Mouse (Mus musculus): ENCODE measurements around the gene Camkmt.

Gene Camkmt

DNA sequence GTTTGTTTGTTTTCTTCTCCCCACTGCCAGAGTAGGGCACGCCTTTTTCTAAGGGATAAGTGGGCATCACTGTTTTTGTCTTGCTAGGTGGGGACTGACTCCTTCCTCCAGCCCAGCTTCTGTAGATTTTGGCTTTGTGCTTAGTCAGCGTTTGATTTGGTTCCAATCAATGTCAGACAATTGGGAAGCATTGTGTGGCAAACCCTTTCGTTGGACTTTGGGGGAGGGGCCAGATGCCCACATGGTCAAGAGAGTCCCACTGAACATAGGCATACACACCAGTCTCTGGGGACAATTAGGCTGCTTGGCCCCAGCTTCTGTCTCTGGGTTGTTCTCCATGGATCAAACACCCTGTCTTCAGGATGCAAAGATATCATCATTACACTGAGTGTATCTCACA lies 371.2 kb downstream of the Camkmt start:
- in situ Hi-C loops (cut with MboI), result no loop called here

DNA sequence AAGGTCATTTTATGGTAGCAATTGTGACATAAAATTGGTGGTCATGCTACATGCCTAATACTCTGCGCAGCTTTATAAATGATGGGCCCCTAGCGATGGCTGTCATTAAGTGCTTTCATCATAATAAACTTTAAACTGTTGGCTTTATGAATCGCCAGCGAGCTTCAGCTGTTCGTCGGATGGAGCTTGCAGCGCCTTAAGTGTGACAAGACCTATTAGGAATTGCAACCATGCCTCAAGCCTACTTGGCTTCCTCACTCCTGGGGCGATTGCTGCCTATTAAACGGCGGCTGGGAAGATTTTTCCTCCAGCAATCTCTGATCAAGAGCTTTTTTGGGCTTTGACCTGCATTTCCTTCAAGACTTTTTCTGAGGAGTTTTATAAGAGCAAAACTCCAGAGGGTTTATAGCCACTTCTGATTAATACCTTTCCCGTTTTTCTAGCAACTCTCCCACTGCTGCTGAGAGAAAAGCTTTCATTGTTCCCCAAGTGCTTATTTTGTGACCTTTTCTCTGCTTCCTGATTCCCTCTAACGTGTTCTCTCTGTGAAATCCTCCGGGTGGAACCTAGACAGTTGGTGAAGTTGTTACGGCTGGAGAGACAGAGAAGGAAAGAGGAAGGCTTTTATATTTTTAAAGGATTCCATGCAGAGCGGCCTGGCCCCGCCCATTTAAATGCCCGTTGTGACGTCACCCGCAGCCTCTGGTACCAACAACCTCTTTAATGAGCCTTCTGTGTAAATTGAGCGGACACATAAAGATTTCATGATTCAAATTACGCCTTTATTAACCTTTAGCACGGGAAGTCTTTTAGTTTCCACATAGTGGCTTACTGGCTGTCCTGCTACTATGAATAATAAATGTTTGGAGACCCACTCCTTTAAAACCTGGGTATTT lies 373.4 kb downstream of the Camkmt start:
- in situ Hi-C loops (cut with MboI), result no loop called here

DNA sequence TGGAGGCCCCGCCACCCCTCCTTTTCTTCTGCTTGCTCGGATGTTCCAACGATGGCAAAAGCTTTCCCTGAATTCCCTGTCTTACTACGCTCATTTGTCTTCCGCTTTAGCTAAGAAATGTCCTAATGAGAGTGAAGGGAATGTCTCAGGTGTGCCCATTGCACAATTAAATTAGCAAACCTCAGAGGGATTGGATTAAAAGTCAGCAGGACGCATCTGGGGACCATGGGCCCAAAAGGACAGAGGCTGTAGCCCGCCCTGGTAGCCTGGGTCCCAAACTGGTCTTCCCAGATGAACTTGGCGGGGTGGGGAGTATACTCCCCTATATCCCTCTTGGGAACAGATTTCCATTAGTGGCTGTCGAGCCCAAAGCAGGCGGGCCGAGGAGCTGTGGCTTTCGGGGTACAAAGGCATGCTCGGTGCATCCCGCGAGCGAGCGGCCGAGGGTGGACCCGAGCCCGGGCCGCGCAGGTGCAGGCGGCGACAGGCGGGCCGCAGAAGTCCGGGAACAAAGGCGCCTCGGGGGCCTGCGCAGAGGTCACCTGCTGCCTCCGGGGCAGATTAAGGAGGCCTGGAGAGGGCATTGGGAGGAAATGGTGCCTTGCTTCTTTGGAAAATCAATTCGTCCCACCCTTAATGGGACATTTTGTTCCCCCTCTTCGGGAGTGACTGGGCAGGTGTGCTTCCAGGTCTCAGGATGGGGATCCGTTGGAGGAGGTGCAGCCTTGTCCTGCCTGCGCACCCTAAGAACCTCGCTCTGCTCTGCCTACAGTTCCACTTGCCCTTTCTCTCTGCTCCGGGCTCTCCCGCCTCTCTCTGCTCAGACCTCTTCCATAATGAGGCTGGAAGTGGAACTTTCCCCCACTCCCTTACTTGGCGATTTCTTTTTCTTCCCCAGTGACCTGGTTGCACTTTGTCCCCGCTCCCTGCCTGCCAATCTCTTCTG lies 374.4 kb downstream of the Camkmt start:
- in situ Hi-C loops (cut with MboI), result no loop called here

DNA sequence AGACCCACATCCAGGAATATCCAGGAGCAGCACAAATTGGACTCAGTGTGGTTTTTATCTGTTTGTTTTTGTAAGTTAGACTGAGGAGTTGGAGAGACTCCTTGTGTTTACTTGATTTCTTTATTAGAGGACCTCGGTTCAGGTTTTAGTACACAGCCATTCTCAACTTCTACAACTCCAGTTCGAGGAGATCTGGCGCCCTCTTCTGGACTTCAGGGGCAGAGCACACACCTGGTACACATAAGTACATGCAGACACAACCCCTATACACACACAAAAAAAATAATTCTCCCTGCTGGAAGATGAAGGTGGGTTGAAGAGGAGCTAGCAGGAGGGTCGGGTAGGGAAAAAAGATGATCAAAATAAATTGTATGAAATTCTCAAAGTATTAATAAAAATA lies 379.4 kb downstream of the Camkmt start:
- in situ Hi-C loops (cut with MboI), result no loop called here

DNA sequence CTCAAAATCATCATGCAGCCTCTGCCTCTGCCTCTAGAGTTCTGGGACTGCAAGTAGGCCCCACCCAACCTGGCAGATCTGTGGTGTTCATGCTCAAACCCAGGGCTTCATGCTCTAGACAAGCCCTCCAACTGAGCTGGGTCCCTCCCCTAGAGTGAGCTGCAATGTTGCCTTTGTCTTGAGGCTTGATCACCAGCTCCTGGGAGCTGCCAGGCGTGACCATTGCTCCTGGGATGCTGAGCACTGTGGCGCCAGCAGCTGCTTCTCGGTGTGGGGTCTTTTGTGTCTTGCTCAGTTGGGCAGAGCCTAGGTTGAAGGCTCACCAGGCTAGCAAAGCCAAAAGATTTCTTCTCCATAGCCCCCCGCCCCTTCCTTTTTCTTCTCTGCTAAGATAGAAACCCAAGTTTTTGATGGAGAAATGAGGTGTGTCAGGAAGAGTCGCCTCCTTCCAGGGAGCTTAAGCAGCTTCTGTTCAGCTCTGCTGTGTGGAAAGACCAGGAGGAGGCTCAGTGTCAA lies 382.4 kb downstream of the Camkmt start:
- in situ Hi-C loops (cut with MboI), result no loop called here

DNA sequence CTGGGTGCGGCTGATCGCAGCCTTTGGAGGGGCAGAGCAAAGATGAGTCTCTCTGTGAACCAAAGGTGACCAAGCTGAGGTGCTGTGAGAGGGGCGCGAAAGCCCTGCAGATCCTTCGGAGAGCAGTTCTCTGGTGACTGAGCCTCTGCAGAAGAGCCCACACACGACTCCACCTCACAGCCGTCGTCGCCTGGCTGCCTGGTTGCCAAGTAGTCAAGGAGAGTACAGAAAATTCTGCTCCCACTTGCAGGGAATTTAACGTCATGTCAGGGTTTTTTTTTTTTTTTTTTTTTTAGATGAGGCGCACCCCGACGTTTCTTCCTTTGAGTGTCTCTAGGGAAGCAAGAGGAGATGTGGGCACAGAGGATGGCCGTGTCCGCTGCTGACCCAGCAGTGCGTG lies 382.9 kb downstream of the Camkmt start:
- in situ Hi-C loops (cut with MboI), result no loop called here

DNA sequence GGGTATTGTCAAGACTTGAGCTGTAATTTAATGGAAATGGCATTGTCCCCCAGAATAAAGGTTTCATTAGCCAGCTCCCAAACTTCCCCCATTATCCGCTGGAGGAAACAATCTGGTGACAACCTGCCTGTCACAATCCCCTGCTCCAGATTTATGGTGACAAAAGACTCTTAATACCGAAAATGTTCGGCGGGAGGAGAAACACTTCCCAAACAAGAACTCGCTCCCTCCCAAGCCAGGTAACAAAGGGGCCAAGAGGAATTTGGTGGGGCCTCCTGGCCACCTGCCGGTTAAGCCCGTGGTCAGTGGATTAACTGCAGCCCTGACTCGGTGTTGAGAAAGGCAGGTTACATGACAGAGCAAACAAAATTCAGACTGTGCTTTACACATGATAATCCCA lies 383.5 kb downstream of the Camkmt start:
- in situ Hi-C loops (cut with MboI), result no loop called here

DNA sequence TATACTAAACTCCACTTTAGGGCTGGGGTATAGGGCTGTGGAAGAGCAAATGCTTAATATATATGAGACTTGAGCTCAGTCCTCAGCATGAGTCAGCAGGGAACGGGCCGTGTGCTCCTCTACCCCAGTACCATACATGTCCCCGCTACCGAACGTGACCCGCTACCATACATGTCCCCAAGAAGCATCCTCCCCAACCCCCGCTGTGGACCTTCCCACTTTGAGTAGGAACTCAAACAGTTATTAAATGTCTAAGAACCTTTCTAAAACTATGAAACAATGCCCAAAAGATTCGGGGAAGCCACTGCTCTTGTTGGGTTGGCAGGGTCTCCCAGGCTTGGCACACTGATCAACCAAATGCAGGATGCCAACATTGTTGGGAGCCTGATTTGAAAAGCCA lies 390.9 kb downstream of the Camkmt start:
- in situ Hi-C loops (cut with MboI), result no loop called here

DNA sequence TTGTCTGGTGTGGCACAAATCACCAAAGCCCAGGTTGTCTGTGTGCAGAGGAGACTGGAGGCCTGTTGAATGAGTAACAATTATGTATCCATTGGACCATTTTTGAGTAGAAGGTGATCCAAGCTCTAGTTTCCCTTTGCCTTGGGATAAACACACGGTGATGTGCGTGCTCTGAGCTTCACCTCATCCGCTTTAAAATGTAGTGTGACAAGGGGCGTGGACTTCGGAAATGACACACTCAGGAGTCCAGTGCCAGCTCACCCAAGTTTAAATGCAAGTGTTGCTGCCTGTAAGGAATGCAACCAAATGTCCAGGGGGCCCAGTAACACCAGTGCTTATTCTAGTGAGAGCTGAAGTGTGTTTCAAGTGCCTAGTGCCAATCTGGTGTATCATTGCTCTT lies 392.7 kb downstream of the Camkmt start:
- in situ Hi-C loops (cut with MboI), result no loop called here

DNA sequence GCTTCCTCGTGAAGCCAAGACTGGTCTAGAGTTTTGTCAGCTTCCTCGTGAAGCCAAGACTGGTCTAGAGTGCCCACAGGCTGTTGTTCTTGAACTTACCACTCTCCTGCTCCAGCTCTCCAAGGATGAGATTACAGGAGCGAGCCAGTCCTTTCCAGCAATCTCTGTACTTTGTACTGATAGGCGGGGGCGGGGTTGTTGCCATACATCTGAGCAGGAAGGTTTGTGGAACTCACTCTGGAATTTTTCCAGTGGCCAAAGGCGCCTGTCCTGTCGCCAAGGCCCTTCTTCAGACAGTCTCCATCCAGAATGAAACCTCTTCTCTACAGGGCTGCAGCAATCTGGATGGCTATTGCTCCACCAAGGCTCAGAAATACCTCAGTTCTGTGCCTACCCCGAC lies 393.7 kb downstream of the Camkmt start:
- in situ Hi-C loops (cut with MboI), result no loop called here

DNA sequence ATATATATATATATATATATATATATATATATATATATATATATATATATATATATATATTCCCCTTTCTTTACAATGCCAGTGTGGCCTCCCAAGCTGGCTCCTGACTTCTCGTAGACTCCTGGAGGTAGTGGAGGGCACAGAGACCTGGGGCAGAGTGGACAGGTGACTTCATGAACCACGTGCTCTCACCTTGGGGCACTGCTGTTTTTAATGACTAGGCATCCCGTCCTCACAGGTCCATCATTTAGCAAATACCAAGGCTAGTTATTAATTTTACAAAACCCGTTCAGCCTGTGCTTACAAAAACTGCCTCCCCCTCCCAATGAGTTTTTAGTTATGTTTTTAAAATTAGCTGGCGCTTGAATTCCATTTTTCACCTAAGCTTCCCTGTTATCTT lies 394.2 kb downstream of the Camkmt start:
- in situ Hi-C loops (cut with MboI), result no loop called here

DNA sequence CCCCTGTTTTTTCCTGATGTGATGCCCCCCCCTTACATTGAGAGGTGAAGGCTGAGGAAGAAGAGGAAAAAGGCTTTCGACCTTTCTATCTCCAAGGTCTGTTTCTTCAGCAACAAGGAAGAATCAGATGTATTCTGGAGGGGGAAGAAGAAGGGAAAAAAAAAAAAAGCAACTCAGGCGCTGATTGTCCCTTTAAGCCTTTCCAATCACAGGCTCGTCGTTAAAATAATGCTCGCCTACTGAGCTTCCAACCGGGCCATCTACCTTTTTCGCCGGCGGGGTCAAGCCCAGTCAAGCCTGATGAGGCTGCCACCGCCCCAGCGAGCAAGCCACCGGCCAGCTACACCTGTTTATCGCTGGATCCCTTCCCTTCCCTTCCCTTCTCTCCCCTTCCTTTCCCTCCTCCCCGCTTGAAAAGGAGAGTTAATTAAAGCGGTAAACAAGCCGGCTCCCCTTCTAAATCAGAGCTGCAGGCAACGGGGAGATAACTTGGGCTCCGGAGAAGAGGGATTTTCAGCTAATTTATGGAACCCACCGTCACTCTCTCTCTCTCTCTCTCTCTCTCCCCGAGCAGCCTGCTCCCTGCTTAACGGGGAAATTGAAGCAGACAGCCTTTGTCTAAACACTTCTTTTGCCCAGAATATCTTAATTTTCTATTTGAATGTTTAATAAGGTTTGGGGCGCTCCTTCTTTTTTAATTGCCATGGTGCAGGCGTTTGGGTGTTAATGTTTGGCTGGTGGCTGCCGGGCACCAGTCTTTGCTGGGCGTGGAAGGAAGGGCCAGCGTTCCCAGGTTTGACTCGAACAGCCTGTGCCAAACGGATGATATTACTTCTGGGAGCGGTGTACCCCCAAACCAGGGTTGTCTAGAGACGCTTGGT lies 395.0 kb downstream of the Camkmt start:
- in situ Hi-C loops (cut with MboI), result no loop called here

DNA sequence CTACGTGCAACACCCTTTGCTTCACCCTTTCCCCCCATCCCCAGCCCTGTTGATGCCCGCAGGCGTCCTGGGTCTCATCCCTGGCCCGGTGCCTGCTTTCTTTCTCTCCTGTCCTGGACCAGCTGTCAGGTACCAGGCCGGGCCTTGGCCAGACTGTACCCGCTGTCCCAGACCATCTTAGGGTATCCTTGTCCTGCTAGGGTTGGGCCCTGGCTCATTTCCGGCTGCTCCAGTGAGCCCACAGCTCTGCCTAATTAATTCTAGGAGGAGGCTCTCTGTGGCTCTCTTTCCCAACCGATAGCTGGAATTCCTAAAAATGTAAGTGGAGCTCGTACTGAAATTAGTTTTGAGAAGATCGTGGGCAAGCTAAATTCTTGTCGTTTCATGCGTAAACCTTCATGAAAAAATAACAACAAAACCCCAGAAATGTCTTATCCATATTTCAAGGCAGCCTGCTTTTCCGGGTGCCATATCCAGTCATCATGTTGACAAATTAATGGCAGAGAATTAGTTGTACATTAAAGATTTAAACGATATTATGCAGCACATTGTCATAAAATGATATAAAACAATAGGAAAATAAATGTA lies 395.7 kb downstream of the Camkmt start:
- in situ Hi-C loops (cut with MboI), result no loop called here

DNA sequence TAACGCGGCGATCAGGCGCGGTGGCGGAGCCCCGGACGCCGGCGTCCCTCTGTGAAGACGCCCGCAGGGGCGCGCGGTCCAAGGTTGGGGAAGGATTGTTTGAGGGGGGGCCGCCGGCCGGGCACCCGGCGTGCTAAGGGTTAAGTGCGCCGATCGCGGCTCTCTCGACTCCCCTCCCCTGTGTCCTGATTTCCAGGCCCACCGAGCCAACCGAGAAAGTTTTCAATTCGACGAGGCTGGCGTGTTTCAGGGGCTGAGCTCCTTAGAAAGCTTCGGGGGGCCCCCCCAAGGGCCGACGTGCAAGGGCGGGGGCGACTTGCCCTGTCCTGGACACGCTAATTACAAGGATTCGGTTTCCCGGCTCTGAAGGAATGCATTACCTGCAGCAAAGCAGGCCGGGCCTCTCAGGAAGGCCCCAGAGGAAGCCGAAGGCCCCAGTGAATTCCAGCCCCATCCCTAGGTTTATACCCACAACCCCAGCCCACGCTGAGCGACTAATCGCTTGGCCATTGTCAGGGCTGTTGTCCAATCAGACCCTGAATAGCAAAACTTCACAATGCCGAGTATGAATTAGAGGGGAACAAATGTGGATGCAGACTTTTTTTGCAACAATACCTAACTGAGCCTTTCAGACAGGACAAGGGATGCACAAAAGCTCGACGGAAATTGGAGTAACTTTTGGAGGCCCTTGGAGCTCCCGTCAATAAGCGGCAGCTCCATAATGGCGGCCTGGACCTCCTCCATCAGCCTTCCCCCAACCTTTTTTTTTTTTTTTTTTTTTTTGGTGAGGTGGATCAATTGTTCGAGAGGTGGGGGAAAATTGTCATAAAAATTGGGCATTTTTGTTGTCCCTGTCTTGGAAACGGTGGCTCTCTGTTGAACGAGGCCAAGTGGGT lies 396.5 kb downstream of the Camkmt start:
- in situ Hi-C loops (cut with MboI), result no loop called here

DNA sequence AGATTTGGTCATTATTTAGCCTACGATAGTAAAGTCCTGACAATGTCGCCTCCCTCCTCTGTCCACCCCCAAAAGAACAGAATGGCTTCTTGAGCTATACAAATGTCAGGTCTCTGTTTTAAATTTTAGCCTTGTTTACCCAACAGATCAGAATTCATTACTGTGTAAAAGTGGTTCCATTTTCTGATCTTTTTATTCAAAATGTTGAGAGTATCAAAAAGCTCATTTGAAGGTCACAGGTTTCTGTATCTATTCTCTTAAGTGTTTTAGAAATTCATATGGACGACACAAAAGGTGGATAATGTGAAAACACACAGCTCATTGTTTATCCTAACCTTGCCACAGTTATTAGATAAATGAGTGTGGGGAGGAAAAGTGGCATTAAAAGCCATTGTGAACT lies 397.2 kb downstream of the Camkmt start:
- in situ Hi-C loops (cut with MboI), result no loop called here

DNA sequence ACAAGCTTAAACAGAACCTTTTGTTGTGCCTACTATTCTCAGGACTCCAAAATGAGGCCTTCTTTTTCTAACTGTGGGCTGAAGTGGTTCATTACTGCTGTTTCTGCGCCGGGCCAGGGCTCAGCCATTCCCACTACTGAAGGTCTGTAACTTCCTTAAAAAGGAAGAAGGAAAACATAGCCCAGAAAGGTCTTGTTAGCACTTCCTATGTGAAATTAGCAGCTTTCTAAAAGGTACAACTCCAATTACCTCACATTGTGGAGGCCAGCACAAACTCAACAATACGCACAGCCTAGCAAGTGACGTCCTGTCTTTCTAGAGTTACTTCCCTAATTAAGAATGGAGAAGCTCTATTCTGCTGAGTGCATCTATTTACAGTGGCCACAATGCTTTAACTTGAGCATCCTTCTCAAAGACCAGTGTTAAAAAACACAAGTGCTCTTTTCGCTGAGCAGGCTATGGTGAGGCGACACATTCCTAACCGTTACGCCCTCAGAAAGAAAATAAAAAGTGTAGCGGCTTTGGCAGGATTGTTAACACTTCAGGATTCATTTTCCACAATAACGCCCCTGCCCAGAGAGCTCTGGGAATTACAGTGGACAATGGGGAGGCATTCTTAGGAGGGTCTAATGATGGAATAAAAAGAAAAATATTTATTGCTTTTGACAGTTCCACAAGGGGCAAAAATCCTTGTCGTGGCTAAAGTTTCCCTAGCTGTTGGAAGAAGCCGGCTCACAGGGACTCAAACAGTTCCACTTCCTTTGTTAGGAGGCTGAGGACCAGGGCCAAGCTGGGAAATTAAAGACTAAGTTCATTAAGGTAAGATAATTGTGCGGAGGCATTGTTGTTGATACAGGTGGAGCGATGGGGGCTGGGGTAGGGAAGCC lies 398.5 kb downstream of the Camkmt start:
- in situ Hi-C loops (cut with MboI), result no loop called here

DNA sequence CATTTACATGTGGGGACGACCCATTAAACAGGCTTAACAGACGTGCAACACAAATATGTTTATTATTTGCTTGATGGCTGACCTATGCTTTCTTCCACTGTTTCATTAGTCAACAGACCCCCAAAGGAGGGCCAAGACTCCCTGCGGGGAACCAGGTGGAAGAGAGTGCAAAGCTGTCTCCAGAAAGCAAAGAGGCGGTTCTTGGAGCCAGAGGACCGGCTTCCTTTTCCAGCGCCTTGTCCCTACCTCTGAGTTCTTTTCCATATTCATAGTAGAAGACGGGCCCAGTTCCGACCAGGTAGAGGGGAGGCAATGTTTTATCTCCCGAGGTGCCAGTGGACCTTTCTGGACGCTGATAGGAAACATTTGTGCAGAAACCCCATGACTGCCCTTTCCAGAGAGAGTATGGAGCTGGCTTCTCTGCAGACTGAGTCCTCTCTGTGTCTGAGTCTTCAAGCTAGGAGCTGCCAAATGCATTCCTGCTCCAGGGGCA lies 399.2 kb downstream of the Camkmt start:
- in situ Hi-C loops (cut with MboI), result no loop called here

DNA sequence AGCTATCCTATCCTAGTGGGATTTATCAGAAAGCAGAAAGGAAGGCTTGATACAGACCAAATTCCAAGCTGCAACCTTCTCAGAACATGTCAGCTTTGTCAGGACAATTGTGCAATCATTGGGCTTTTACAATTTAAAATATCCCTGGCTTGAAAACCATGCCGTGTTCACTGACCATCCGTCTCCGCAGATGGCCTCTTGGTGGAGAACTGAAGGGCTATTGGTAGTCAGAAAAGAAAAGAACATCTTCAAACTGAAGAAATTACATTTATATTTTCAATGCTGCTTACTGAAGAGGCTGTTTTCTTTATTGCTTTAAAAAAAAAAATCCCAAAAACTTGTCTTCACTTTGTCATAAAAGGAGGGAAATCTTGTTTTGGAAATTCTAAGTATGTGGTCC lies 401.1 kb downstream of the Camkmt start:
- in situ Hi-C loops (cut with MboI), result no loop called here

DNA sequence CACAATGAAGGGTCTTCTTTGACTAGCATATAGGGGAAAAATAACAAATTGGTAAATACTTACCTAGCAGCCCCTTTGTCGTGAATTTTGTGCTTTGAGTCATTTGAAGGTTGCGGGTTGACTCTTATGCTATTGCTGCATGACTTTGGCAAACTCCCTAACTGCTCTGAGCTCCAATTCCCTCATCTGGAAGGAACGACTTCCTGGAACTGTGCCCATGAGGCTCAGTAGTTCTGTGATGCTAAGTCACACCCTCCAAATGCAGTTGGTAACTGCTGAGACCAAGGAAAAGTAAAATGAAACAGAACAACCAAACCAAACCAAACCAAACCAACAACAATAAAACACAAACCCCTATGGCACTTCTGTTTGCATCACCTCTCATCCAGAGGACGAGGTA lies 403.2 kb downstream of the Camkmt start:
- in situ Hi-C loops (cut with MboI), result no loop called here

All from mature B cell (primary cell).